Mouse (Mus musculus) yolk sac, embryonic 10.5 days (tissue): ENCODE data around the gene Raf1.

ENCODE experiments used
- DNase-seq: peaks from one replicate; pipeline ENCODE4 v3.0.0-alpha.2; 2017; ENCODE audit warnings: low spot score

Gene Raf1

GRCm38 (mm10) chr6:115676452-115677128 lies at the start of gene Raf1:
Gene Raf1 (minus strand): TSS chr6:115676635.
- DNase-seq = peak; percentile 97

- DNase-seq = no peak
Measured at GRCm38 (mm10) chr6:115722246-115722645, 45.8 kb upstream of the Raf1 start.

- DNase-seq = peak; percentile 85
Measured at GRCm38 (mm10) chr6:115717715-115718558, 41.5 kb upstream of the Raf1 start.

GRCm38 (mm10) chr6:115717101-115717652 lies 40.7 kb upstream of the Raf1 start:
- peak; percentile 72 for DNase-seq

GRCm38 (mm10) chr6:115711261-115711660 lies 34.8 kb upstream of the Raf1 start:
- DNase-seq = no peak

- DNase-seq = no peak
Measured at GRCm38 (mm10) chr6:115702901-115703300, 26.5 kb upstream of the Raf1 start.

- DNase-seq = peak; percentile 39
Measured at GRCm38 (mm10) chr6:115701302-115701701, 24.9 kb upstream of the Raf1 start.

- peak; percentile 76 for DNase-seq
Measured at GRCm38 (mm10) chr6:115700778-115701177, 24.3 kb upstream of the Raf1 start.

- DNase-seq = no peak
Measured at GRCm38 (mm10) chr6:115698699-115699098, 22.3 kb upstream of the Raf1 start.

- peak; percentile 39 for DNase-seq
Measured at GRCm38 (mm10) chr6:115697739-115698558, 21.5 kb upstream of the Raf1 start.

- no peak for DNase-seq
Measured at GRCm38 (mm10) chr6:115696707-115697215, 20.3 kb upstream of the Raf1 start.

- DNase-seq = no peak
Measured at GRCm38 (mm10) chr6:115695124-115695523, 18.7 kb upstream of the Raf1 start.

- DNase-seq = no peak
Measured at GRCm38 (mm10) chr6:115694441-115694842, 18.0 kb upstream of the Raf1 start.

GRCm38 (mm10) chr6:115692963-115693730 lies 16.7 kb upstream of the Raf1 start:
- peak; percentile 38 for DNase-seq

GRCm38 (mm10) chr6:115692163-115692950 lies 15.9 kb upstream of the Raf1 start:
- DNase-seq = no peak

- no peak for DNase-seq
Measured at GRCm38 (mm10) chr6:115690105-115690504, 13.7 kb upstream of the Raf1 start.

- DNase-seq = no peak
Measured at GRCm38 (mm10) chr6:115688589-115688988, 12.2 kb upstream of the Raf1 start.

GRCm38 (mm10) chr6:115687753-115688152 lies 11.3 kb upstream of the Raf1 start:
- no peak for DNase-seq

GRCm38 (mm10) chr6:115684851-115685646 lies 8.6 kb upstream of the Raf1 start:
- DNase-seq = no peak
